Mouse (Mus musculus): ENCODE data around the gene Kifc3. TPM values are rescaled to one million over a fixed set of nuclear protein-coding genes. Genes with fewer than 3 reads are reported as not detected.
A peak's percentile ranks its signal among the peaks of the same experiment; 100 is the strongest.

The Kifc3 gene
- total and polyA plus RNA-seq, 2 experiments from 2014 or later, result 20.6 to 59.0 TPM

DNA sequence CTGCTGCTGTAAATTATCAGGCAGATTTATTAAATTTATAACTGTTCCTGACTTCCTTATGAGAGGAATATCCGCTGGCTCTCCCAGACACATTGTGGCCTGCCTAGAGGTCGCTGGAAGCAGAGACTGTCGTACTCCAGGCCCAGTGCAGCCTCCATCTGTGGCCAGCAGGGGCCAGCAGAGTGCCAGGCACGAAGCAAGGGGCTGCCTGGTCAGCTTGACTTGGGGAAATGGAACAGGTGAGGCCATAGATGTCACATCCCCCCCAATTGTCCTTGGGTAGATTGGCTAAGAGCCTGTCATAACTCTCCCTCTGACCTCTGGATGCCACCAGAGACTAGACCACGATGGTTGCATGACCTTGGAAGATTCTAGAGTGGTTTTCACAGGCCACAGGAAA is 103.6 kb downstream of the Kifc3 start:
- peak; percentile 66 for ATAC-seq (ENCODE audit: insufficient read depth, low read depth)
- H3K27ac ChIP-seq (ENCODE audit: low read depth), result no peak overlapping the region
- no peak overlapping the region for H3K4me3 ChIP-seq (ENCODE audit: low read depth, low read length)
- TF ChIP-seq EP300 (IDR thresholded peaks at IDR 0.05; ENCODE audit: low read depth) (no peak), CTCF (IDR thresholded peaks at IDR 0.05; ENCODE audit: low read depth) (peak; percentile 97)
- H3K36me3 ChIP-seq (replicated peaks; ENCODE audit: control insufficient read depth, insufficient read depth, low read length), result peaks cover 80% of the 10 kb centered on the region
- no peak overlapping the region for H3K9ac ChIP-seq (replicated peaks; ENCODE audit: low read depth, low read length)
- no peak overlapping the region for H3K4me2 ChIP-seq (ENCODE audit: low read depth, low read length)
- no peaks in the 10 kb centered on the region for H3K27me3 ChIP-seq (ENCODE audit: control insufficient read depth, insufficient read depth, low read length)
- peak; percentile 52 for DNase-seq (ENCODE audit: low spot score)
- 0 out of 2 replicates have a peak, but pooled peaks cover under 1% of the 10 kb centered on the region for H3K4me1 ChIP-seq (ENCODE audit: control insufficient read depth, insufficient read depth)
- 18% methylated on average over 5 of the region's 5 CpGs for WGBS
- no peaks in the 10 kb centered on the region for H3K9me3 ChIP-seq (replicated peaks; ENCODE audit: control insufficient read depth, low read length)

DNA sequence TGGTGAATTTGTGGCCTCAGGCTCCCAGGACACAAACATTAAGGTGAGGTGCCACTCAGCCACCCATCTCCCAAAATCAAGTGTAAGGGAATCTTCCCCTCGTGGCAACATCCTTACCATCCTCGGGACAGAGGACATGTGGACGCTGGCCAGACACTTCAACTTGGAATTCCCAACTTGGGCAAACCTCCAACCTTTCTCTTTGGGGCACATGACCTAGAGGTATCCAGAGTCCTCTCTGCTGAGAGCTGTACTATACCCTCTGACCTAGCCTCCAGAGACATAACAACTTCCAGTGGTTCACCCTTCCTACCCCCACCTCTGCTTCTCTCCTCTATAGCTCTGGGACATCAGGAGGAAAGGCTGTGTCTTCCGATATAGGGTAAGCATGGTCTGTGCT is 109.0 kb downstream of the Kifc3 start:
- Histone ChIP-seq H3K9me3 (replicated peaks; ENCODE audit: control insufficient read depth, low read length) (no peaks in the 10 kb centered on the region), H3K27me3 (ENCODE audit: control insufficient read depth, insufficient read depth, low read length) (no peaks in the 10 kb centered on the region), H3K36me3 (replicated peaks; ENCODE audit: control insufficient read depth, insufficient read depth, low read length) (peaks cover 53% of the 10 kb centered on the region), H3K9ac (replicated peaks; ENCODE audit: low read depth, low read length) (no peak overlapping the region), H3K4me2 (ENCODE audit: low read depth, low read length) (no peak overlapping the region), H3K27ac (ENCODE audit: low read depth) (peak overlapping the region; percentile 30; the same call in 1 of the 2 replicates), H3K4me3 (ENCODE audit: low read depth, low read length) (no peak overlapping the region), H3K4me1 (ENCODE audit: control insufficient read depth, insufficient read depth) (peaks cover 11% of the 10 kb centered on the region)
- TF ChIP-seq EP300 (IDR thresholded peaks at IDR 0.05; ENCODE audit: low read depth) (no peak), CTCF (IDR thresholded peaks at IDR 0.05; ENCODE audit: low read depth) (no peak)
- DNase-seq (ENCODE audit: low spot score) (no peak), ATAC-seq (ENCODE audit: insufficient read depth, low read depth) (peak; percentile 62)
- 38% methylated on average over 4 of the region's 4 CpGs for WGBS

DNA sequence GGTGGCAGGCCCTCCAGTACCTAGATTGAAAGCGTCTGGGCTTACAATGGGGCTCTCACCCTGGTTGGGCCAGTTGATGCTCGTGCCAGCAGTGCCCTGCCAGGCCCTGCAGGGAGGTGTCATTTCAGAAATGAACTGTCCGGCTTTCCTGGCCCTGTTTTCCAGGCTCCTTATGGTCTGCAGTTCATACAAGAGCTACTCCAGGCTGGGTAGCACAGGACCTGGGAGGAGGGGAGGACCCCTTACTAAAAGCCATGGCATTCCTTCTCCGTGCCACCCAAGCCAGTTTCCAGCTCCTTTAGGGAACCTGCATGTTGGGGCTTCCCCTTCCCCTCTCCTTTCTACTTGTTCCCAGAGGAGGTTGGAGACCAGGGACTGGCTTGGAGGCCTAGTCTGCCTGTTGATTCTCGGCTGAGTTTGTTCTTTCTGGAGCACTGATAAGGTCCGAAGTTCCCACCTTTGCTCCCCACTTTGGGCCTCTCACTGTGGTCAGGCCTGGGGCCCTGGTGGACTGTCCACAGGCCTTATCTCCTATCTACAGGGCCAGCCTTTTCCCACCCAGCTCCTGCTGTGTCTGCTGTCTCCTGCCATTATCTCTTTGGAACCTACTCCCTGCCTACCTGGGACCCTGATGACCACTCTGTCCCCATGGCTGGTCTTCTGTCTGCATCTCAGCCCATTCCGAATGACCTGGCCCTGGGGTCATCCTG is 117.0 kb downstream of the Kifc3 start:
- Histone ChIP-seq H3K27ac (ENCODE audit: low read depth) (no peak overlapping the region), H3K27me3 (ENCODE audit: control insufficient read depth, insufficient read depth, low read length) (no peaks in the 10 kb centered on the region), H3K4me3 (ENCODE audit: low read depth, low read length) (no peak overlapping the region), H3K9ac (replicated peaks; ENCODE audit: low read depth, low read length) (no peak overlapping the region), H3K36me3 (replicated peaks; ENCODE audit: control insufficient read depth, insufficient read depth, low read length) (peaks cover 31% of the 10 kb centered on the region), H3K4me2 (ENCODE audit: low read depth, low read length) (no peak overlapping the region), H3K4me1 (ENCODE audit: control insufficient read depth, insufficient read depth) (peaks cover 6% of the 10 kb centered on the region; the same call in 1 of the 2 replicates), H3K9me3 (replicated peaks; ENCODE audit: control insufficient read depth, low read length) (no peaks in the 10 kb centered on the region)
- TF ChIP-seq EP300 (IDR thresholded peaks at IDR 0.05; ENCODE audit: low read depth) (no peak), CTCF (IDR thresholded peaks at IDR 0.05; ENCODE audit: low read depth) (no peak)
- 63% methylated on average over 7 of the region's 7 CpGs for WGBS
- no peak for ATAC-seq (ENCODE audit: insufficient read depth, low read depth)
- DNase-seq (ENCODE audit: low spot score), result no peak

DNA sequence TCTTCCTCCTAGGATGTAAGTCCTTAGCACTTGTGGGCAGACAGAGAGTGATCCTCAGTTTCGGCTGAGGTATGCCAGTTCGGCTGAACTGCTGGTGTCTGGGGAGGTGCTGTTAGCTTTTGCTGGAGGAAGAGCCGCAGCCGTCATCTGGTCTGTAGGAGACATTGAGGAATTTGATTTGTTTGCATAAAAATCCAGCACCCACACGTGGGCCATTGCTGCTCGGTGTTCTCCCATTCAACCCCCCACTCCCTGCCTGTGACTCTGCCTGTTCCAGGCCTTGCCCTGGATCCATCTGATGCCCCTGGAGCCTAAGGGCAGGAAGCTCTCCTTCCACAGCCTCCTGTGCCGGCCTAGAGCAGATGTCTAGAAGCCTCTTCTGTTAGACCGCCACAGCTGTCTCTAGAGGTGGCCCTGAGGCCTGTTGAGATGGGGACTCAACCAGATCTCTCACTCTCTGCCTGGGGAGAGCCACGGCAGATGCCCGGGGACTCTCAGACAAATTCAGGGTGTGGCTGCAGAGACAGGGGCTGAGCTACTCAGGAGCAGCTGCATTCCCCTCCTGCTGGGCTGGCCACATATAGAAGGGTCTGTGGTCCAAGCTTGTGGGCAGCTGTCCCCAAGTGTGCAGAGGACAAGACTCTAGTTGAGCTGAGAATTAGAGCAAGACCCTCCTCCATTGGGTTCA is 117.7 kb downstream of the Kifc3 start:
- Histone ChIP-seq H3K27ac (ENCODE audit: low read depth) (no peak overlapping the region), H3K27me3 (ENCODE audit: control insufficient read depth, insufficient read depth, low read length) (no peaks in the 10 kb centered on the region), H3K4me2 (ENCODE audit: low read depth, low read length) (no peak overlapping the region), H3K4me3 (ENCODE audit: low read depth, low read length) (no peak overlapping the region), H3K9me3 (replicated peaks; ENCODE audit: control insufficient read depth, low read length) (no peaks in the 10 kb centered on the region), H3K9ac (replicated peaks; ENCODE audit: low read depth, low read length) (no peak overlapping the region), H3K36me3 (replicated peaks; ENCODE audit: control insufficient read depth, insufficient read depth, low read length) (peaks cover 28% of the 10 kb centered on the region), H3K4me1 (ENCODE audit: control insufficient read depth, insufficient read depth) (peaks cover 6% of the 10 kb centered on the region; the same call in 1 of the 2 replicates)
- no peak for ATAC-seq (ENCODE audit: insufficient read depth, low read depth)
- no peak for TF ChIP-seq EP300 (IDR thresholded peaks at IDR 0.05; ENCODE audit: low read depth)
- no peak for TF ChIP-seq CTCF (IDR thresholded peaks at IDR 0.05; ENCODE audit: low read depth)
- no peak for DNase-seq (ENCODE audit: low spot score)
- WGBS, result 77% methylated on average over 10 of the region's 10 CpGs

DNA sequence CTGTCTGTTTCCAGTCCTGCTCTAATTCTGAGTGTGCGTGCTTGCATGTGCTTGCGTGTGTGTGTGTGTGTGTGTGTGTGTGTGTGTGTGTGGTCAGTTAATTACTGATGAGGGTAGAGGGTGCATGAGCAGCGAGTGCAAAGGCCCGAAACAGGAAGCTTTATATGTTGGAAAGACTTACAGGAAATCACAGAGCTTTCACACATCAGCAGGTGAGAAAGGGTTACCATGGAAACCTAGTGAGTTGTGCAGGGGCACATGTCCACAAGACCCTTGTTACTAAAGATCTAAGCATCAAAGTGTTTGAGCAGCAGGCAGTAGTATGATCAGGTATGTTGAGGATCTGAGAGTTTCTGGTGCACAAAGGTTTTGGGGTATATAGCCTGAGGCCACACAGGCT is 118.4 kb downstream of the Kifc3 start:
- Histone ChIP-seq H3K36me3 (replicated peaks; ENCODE audit: control insufficient read depth, insufficient read depth, low read length) (peaks cover 28% of the 10 kb centered on the region), H3K27me3 (ENCODE audit: control insufficient read depth, insufficient read depth, low read length) (no peaks in the 10 kb centered on the region), H3K4me3 (ENCODE audit: low read depth, low read length) (no peak overlapping the region), H3K4me2 (ENCODE audit: low read depth, low read length) (no peak overlapping the region), H3K27ac (ENCODE audit: low read depth) (no peak overlapping the region), H3K9ac (replicated peaks; ENCODE audit: low read depth, low read length) (no peak overlapping the region), H3K4me1 (ENCODE audit: control insufficient read depth, insufficient read depth) (peaks cover 6% of the 10 kb centered on the region; the same call in 1 of the 2 replicates), H3K9me3 (replicated peaks; ENCODE audit: control insufficient read depth, low read length) (no peaks in the 10 kb centered on the region)
- DNase-seq (ENCODE audit: low spot score) (no peak), ATAC-seq (ENCODE audit: insufficient read depth, low read depth) (no peak)
- WGBS, result 90% methylated on average over 4 of the region's 4 CpGs
- TF ChIP-seq EP300 (IDR thresholded peaks at IDR 0.05; ENCODE audit: low read depth) (no peak), CTCF (IDR thresholded peaks at IDR 0.05; ENCODE audit: low read depth) (no peak)

All from heart, postnatal 0 days (tissue).